Mouse (Mus musculus) thymus, postnatal 36 days (tissue): ENCODE results near the gene Mib2.
"Not testable (repeated sequence)": the region's sequence is repeated elsewhere in the genome, so short reads cannot be mapped to it uniquely, and the experiment has no call there.

Source experiments
- DNase-seq, 2 experiments: peaks; one replicate each; pipeline ENCODE4 v3.0.0; 2022; ENCODE audit warnings: mixed read lengths in 2 of 2

Gene Mib2

DNA sequence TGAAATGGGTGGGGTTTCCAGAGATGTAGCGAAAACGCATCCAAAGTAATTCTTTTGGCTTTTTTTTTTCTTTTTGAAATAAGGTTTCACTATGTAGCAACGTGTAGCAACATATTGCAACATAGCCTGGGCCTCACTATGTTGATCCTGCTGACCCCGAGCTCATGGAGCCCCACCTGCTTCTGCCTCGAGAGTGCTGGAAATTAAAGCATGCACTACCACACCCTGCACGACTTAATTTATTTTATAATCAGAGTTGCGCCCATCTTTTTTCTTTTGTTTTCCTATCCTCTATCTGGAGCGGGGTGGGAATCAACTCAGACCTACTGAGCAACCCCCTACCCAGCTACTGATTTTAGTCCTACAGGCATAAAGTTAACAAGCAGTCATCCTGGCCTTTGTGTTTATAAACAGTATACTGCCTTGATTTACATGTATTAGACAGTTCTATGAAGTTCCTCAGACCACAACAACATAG is 639 bp upstream of the Mib2 start:
- no peak for DNase-seq

DNA sequence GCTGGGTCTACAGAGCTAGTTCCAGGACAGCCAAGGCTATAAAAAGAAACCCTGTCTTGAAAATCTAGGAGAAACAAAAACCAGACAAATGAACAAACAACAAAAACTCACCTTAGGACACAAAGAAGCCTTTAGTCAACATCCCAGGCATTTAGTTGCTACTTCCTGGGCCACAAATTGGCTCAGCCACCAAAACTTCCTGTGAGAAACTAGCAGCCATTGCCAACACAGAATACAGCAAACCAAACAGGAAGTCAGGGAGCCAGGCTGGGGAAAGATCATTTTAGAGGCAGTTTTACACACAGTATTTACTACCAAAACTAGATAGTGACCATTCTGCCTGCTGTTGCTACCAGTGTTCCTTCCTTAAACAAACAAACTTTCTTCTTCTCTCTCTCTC is 2.1 kb downstream of the Mib2 start:
- no peak for DNase-seq

DNA sequence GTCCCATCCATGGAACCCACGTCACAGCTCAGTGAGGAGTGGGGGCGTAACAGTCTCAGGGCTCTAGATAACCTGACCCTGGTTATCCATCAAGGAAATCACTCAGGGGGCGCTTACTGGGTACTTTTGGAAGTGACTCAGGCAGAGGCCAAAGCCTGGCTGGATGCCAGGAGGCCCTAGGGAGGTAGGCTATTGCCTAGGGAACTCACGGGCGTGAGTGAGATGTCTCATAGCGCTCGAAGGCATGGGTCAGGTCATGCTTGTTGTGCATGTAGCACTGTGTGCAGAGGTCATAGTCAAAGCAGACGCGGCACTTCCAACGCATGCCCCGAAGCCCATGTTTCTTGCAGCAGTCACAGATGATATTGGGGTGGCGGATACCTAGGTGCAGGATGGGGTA is 8.4 kb downstream of the Mib2 start:
- DNase-seq, result no peak

DNA sequence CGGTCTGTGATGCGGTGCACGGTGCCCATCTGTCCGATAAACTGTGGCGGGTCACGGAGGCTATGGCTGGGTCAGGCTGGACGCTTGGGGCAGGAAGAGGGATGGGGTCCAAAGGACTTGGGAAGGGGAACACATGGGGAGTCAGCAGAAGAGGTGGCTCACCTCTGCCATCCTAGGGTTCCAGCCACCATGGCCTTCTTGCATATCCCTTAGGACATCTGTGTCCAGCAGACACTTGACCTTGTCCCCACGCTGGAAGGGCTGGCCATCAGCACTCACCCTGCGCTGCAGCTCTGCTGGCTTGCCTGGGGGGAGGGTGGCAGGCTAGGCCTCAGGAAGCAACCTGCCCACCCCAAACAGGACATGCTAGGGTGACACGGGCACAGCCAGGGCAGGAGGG is 10.0 kb downstream of the Mib2 start:
- DNase-seq, result no peak

DNA sequence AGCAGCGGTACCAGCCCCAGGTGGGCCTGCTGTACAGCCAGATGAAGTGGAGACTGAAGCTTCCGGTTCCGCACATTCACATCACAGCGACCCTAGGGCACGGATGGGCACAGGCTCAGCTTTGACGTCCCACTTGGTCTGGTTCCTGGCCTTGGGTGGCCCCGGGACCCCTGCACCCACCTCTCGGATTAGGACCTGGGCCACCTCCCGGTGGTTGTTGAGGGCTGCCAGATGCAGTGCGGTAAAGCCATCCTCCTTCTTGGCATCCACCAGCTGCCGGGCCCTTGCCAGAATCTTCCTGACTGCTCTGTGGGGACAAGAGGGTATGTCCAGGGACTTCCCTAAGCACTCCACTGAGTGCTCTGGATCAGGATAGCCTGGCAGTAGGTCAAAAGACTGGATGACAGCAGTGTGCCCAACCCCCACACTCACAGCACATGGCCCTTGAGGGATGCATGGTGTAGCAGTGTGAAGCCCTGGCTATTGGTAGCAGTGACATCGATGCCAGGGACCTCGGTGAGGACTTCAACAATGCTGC is 12.7 kb downstream of the Mib2 start:
- DNase-seq, result no peak

DNA sequence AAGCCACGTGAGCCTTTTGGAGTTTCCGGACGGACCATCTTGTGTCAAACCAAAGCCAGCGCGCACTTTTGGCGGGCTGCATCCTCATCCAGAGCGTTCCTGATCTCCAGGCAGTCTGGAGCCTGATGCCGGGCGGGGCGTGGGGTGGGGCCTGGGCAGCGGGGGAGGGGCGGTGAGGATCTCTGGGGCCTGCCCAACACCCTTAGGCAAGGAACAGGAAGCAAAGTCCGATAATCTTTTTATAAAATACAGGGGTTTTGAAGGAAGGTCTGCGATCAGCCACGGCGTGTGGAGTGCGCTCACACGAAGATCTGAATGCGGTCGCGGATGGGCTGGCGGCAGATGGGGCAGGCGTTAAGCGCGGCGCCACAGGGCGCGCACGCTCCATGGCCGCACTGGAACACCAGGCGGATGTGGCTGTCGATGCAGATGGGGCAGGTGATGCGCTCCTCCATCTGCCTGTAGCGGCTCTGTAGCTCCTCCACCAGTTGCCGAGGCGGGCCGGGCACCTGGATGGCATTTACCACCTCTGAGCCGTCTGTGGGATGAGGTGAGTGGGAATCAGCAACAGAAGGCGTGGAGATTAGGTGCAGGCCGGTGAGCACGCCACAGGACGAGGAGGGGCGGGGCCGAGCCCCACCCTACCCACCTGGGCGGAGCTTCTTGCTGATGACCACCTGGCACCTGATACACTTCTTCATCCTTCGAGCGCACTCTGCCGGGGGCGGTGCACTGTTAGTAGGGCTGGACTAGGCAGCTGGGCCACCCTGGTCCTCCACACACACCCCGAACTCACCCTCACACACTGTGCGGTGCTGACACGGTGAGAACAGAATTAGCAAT is 14.3 kb downstream of the Mib2 start:
- peak; percentile 62 to 72 for DNase-seq

DNA sequence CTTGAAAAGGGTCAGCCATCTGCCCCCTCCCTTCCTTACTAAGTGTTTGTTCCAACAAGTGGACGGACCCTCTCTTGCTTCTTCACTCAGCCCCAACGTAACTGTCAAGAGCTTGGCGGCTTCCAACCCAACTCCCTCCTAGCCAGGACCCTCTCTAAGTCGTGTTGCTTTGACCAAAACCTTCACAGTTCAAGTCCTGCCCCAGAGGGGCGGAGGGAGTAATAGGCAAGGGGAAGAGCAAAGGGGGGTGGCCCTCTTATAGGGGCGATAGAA is 14.9 kb downstream of the Mib2 start:
- DNase-seq, result no peak

DNA sequence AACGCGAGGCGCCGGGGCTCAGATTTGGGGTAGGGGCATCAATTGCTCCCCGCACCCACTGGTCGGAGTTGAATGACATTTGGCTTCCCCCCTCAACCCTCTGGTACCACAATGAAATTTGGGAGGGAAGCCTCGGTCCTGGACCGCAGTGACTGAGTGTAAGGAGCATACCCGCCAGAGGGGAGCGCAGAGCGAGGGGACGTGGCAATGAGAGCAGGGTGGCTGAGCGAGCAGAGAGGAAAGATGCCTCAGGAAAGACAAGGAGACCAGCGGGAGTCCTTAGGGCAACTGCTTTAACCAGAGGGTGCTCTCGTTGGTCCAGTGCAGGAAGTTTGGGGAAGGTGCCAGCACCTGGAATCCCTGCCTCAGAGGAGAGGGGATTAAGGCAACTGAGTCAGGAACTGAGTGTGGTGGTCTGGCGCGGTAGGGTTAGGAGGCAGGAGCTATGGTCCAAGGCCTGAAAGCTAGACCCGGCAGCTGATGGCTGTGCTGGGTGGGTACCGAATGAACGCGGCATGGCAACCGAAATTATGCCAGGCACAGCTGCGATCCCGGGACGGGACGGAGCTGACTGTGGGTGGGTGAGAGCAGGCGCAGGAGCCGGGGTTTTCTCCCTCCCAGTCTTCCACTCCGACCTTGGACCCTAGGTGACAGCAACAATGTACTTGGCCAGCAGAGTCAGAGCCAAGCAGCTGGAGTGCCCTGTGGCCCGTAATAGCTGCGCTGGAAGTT is 15.4 kb downstream of the Mib2 start:
- peak in 1 of 2 experiments; percentile 12 for DNase-seq

DNA sequence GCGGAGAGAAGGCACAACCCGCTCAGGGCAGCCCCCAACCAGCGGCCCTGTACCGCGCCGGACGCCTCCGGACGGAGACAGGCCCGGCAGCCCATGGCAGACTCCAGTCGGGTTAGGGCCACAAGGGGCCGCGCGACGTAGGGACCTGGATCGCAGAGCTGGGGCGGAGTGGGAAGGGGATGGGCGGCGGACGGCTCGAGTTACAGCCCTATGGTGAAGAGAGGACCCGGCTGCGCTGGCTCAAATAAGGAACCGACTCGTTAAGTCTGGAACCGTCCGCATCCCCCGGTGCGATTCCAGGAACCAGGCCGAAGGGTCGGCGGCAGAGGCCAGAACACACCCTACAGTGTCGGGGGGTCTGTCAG is 15.9 kb downstream of the Mib2 start, which contains the start of gene Mmp23:
TSS of gene Mmp23 (minus strand) at position 299 of the 365 bp plus-strand sequence.
- DNase-seq, result peak in 1 of 2 experiments; percentile 19

DNA sequence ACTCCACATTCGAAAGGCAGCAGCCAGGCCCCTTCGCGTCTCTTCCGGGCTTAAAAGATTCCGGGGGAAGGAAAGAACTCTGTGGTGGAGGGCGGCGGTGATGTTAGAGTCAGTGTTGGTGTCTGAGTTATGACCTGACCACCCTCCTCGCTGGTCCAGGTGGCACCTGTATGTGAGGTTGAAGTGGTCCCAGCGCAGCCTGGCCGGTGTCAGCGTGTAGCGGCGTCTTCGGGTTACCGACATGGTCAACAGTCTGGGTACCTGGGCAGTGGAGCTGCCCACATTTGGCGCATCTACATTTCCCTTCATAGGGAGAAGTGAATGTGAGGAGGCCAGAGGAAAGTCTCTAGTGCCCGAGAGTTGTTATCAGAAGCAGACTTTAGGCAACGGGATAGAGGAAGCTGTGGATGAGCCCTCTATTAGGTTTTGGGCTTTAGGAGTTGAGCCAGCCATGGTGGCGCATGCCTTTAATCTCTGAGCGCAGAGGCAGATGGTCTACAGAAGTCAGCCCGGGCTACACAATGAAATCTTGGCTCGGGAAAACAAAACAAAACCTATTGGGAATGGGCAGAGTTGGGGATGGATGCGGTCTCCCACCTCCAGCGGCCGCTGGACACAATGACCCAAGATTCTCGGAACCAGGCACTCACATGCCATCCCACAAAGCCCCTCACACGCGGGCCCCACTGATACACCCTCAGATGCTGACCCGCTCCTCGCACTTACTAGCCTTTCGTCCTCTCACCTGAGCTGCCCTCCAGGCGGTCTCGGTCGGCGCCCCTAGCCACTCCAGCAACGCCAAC is 16.5 kb downstream of the Mib2 start:
- no peak for DNase-seq

DNA sequence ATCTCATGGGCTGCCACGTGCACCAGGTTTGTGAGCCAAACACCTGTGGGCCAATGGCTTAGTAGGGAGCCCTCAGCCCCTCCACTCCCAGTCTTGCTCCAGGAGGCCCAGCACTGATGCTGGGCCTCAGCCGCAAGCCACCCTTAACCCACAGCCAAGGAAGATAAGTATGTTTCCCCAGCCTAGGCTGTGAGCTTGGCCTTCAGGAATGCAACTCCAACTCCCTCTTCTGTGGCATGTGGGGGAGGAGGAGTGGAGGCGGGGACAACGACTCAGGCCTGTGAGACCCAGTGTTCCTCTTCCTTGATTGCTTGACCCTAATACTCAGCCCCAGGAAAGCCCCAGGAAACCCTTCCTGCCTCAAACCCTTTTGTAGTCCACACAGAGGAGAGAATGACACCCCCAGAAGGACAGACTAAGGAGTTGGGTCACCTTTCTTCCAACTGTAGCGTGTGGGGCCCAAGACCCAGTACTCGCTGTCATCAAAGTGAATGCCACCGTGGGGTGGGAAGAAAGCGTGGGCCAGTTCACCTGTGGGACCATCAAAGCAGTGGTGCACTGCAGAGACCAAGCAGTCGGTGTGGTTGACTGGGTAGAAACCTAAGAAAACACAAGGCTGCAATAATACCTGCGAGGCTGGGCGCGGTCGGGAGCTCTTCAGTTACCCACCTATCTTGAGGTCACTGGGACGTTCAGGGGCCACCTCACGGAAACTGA is 17.3 kb downstream of the Mib2 start:
- DNase-seq, result no peak

DNA sequence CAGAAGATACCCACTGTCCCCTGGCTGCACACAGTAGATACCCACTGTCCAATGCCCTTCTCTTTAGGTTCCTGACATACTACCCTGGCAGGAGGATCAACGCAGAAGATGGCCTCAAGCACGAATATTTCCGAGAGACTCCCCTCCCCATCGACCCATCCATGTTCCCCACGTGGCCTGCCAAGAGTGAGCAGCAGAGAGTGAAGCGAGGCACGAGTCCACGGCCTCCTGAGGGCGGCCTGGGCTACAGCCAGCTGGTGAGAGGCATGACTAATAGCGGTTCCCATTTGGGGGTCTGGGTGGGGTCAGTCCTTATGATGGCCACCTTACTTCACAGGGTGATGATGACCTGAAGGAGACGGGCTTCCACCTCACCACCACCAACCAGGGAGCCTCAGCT is 19.6 kb downstream of the Mib2 start:
- DNase-seq, result no peak

DNA sequence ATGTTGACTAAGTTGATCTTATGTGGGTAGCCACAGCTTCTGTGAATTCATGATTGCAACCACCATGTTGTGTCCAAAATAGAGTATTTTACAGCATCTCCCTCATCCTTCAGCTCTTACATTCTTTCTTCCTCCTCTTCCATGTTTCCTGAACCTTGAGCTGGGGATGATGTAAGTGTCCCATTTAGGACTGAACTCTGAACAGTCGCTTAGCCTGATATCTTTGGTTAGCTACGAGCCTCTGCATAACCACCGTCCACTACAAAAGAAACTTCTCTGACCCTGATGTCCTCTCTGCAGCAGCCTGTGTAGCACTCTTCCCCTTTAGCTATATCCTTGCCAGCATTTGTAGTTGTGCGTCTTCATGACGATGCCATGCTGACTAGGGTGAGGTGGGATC is 23.3 kb downstream of the Mib2 start:
- DNase-seq, result no peak

DNA sequence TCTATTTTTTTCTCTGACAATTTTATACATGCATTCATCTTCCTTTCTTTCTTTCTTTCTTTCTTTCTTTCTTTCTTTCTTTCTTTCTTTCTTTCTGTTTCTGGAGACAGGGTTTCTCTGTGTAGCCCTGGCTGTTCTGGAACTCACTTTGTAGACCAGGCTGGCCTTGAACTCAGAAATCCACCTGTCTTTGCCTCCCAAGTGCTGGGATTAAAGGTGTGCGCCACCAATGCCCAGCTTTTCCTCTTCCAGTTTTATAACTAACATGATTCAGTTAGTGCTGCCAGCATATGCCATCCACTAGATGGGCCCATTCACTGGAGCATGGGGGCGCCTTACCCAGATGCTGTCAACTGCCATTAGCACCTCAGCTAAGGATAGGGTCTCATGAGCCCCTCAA is 23.7 kb downstream of the Mib2 start, which contains the start of gene Gm10563:
TSS of gene Gm10563 (minus strand) at position 101 of the 400 bp plus-strand sequence.
- DNase-seq, result not testable (repeated sequence)

DNA sequence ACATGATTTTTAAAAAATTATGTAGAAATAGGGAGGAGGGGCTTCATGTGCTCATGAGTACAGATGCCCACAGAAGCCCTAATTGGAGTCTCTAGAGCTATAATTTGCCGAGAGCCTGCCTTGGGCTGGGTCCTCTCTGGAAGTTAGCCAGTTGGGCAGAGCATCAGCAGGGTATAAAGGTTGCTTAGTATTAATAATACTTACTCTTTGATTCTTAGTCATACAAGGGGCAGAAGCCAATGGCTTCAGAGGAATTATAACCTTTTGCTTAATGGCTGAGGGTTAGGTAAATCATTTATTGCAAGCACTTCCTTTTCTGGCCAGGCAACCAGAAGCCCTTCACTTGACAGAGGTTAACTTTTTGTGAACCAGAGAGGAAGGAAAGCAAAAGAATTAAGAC is 25.5 kb downstream of the Mib2 start:
- DNase-seq, result no peak

DNA sequence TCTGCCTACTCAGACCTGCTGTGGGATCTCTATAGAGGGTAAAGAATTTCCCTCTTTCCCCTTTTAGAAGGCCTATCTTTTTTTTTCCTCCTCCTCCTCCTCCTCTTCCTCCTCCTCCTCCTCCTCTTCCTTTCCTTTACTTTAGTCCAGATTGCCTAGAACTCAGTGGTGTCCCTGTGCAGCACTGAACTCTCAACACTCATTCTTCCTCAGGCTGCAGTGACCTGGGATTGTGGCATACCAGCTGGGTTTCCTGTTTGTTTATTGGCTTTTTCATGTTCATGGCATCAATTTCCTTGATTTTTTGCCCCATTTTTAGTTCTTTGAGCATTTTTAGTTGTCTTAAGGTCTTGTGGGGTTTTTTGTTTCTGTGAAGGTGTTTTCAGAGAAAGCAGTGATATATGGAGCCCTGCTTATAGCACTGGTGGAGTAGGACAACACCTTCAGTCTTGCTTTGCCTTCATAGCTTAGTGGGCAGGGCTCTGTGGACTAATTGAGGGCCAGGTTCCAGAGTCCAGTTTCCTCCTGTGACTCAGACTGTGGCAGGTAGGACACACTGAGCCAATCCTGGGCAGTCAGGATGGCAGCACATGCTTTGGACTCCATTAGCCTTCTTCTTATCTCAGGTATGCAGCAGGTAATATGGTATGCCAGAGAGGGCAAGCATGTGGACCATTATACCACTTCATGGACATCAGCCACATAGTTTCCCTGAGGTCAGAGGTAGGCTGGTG is 33.1 kb downstream of the Mib2 start:
- DNase-seq, result no peak

DNA sequence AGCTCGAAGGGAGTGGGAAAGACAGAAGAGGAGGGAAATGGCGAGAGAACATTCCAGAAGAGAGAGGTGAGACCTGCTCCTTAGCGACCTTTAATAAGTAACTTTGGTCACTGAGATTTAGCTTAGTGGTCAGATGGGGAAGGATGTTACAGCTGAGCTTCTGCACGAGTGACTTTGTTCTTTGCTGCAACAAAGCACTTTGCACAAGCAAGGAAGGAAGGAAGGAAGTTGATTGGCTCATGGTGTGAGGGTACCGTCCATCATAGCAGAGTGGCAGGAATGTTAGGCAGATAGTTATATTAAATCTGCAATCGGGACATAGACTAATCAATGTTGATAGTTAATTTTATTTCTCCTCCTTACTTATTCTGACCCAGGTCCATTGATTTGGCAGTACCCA is 38.7 kb downstream of the Mib2 start:
- DNase-seq, result no peak

DNA sequence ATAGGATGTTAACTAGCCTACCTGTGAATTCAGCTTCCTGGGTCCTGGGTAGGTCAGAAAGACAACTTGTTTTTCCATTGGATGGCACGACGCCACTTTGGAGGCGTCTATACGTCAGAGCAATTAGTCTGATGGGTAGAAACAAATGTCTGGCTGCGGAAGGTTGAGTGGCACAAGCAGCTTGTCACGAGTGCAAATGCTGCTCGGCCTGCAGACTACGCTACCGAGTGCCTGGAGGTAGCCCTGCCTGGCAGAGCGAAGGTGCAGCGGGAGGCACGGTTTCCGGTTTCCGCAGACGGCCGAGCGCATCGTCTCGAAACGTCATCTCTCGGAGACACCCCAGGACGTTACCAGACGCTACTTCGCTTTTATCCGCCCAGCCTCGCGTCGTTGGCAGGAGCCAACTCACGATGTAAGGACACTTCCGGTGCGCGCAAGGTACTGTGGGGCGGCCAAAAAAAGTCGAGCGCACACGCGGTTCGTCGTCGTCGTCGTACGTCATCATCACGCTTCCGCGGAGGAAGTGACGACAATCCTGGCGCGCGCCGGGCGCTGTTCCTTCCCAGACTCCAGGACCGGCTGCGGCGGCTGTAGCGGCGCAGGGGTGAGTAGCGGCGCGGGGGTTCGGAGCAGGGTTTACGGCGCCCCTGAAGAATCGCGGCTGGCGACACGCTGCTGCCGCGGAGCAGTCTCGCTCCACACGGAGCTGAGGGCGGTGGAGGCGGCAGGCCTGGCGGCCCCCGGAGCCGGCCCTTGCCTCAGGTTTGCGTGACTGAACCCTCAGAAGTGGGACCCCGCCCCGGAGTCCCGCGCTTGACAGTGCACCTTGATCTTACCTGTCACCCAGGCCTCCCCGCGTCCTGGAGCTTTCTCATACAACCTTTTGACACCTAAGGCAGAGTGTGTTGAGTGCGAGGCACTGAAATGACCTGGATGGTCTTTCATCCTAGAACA is 44.4 kb downstream of the Mib2 start, which contains the start of gene Cdk11b:
TSS of gene Cdk11b (plus strand) at position 517 of the 954 bp plus-strand sequence.
- DNase-seq, result peak; percentile 92 to 96

DNA sequence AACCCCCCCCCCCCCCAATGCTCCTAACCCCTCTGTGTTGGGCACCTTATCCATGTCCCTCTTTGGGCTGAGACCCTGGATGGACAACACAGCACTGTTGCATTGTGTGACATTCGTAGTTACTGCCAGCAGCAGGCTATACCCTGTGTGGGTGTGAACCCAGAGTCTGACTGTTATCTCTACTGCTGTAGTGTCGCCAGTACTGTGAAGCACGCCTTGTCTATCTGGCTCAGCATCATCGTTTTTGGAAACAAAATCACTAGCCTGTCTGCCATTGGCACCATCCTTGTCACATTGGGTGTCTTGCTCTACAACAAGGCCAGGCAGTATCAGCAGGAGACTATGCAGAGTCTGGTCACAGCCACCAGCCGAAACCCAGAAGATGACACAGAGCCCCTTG is 50.7 kb downstream of the Mib2 start:
- no peak for DNase-seq

DNA sequence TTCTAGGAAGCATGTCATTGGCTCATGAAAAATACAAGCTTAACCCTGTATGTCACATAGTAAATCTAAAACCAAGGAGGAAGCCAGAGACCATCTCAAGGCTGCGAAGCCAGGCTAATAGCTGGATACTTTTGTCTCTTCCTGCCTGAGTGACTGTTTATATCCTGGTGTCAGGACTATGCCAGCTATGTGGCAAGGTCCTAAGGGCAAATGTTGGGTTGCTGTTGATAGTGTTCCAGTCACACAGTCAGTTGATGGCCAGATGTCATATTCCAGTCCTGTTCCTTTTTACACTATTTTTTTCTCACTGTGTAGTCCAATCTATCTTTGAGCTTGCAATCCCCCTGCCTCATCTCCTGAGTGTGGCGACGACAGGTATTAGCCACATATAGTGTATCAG is 55.7 kb downstream of the Mib2 start:
- no peak for DNase-seq
